Mouse (Mus musculus): ENCODE measurements at regions not wholly inside any gene's neighbourhood (a gene's known extent, or its start where the extent isn't known, plus 50 kb on each side); places are given as distances from the start of the nearest gene placed in this dataset.

- H3K4me3 ChIP-seq (ENCODE audit: control insufficient read depth in 1 of 2, insufficient read depth in 1 of 2, low read depth in 2 of 2, low read length in 2 of 2) = no peak overlapping the region
- no peak for DNase-seq (ENCODE audit: low read depth, low spot score)
- H3K79me2 ChIP-seq (ENCODE audit: control insufficient read depth, insufficient read depth, low read length, poor library complexity) = no peaks in the 10 kb centered on the region
- no peak overlapping the region for H3K27ac ChIP-seq (ENCODE audit: control insufficient read depth, low read depth, low read length)
- H3K36me3 ChIP-seq (ENCODE audit: control insufficient read depth in 1 of 2, insufficient read depth in 2 of 2, low read length in 2 of 2) = no peaks in the 10 kb centered on the region
- no peaks in the 10 kb centered on the region for H3K9me3 ChIP-seq (replicated peaks; ENCODE audit: insufficient read depth, low read length)
- no peaks in the 10 kb centered on the region for H3K27me3 ChIP-seq (ENCODE audit: control insufficient read depth in 1 of 2, insufficient read depth in 2 of 2, low read length in 2 of 2)
- no peak for TF ChIP-seq RAD21 (IDR thresholded peaks at IDR 0.05; ENCODE audit: low read depth, low read length)
- no peak for TF ChIP-seq NRF1 (IDR thresholded peaks at IDR 0.05; ENCODE audit: insufficient read depth, low read depth, low read length, poor library complexity, severe bottlenecking)
- no peak for TF ChIP-seq ETS1 (IDR thresholded peaks at IDR 0.05; ENCODE audit: low read depth, low read length)
- TF ChIP-seq MAZ (IDR thresholded peaks at IDR 0.05; ENCODE audit: low read depth, low read length) = no peak
- TF ChIP-seq MAX (IDR thresholded peaks at IDR 0.05; ENCODE audit: low read length) = no peak
- TF ChIP-seq GATA1 (IDR thresholded peaks at IDR 0.05; ENCODE audit: low read depth, low read length) = no peak
- no peak for TF ChIP-seq BHLHE40 (IDR thresholded peaks at IDR 0.05; ENCODE audit: borderline replicate concordance, low read depth, low read length)
- TF ChIP-seq HCFC1 (IDR thresholded peaks at IDR 0.05; ENCODE audit: low read depth, low read length) = no peak
- TF ChIP-seq RCOR1 (IDR thresholded peaks at IDR 0.05; ENCODE audit: low read depth, low read length) = no peak
- no peak for TF ChIP-seq MYB (IDR thresholded peaks at IDR 0.05; ENCODE audit: low read depth, low read length)
- no peak for TF ChIP-seq ZKSCAN1 (IDR thresholded peaks at IDR 0.05; ENCODE audit: low read depth, low read length)
- no peak for TF ChIP-seq MAFK (IDR thresholded peaks at IDR 0.05; ENCODE audit: borderline replicate concordance, low read depth, low read length)
- TF ChIP-seq CTCF (IDR thresholded peaks at IDR 0.05 in 2 of 3, conservative IDR thresholded peaks at IDR 0.05 in 1 of 3; ENCODE audit: control insufficient read depth in 1 of 3, insufficient read depth in 1 of 3, low read depth in 2 of 3, low read length in 3 of 3, poor library complexity in 1 of 3, severe bottlenecking in 1 of 3) = no peak
- TF ChIP-seq ELF1 (IDR thresholded peaks at IDR 0.05; ENCODE audit: low read depth, low read length) = no peak
- TF ChIP-seq POLR2AphosphoS5 (IDR thresholded peaks at IDR 0.05; ENCODE audit: borderline replicate concordance, low read depth, low read length) = no peak
- TF ChIP-seq KAT2A (conservative IDR thresholded peaks at IDR 0.05; ENCODE audit: low read depth, low read length) = no peak
- no peak for TF ChIP-seq SMC3 (IDR thresholded peaks at IDR 0.05; ENCODE audit: low read depth, low read length)
- no peak for TF ChIP-seq POLR2A (IDR thresholded peaks at IDR 0.05; ENCODE audit: control insufficient read depth in 1 of 2, insufficient read depth in 1 of 2, low read depth in 1 of 2, low read length in 2 of 2, poor library complexity in 1 of 2)
- no peak for TF ChIP-seq ZNF384 (IDR thresholded peaks at IDR 0.05; ENCODE audit: low read depth, low read length)
- no peak overlapping the region for H3K9ac ChIP-seq (ENCODE audit: control insufficient read depth, low read depth, low read length, poor library complexity, severe bottlenecking)
- H3K4me1 ChIP-seq (ENCODE audit: control insufficient read depth in 1 of 2, insufficient read depth in 2 of 2, low read length in 2 of 2) = no peaks in the 10 kb centered on the region
These were observed 203.1 kb upstream of the Tmc3 start for GRCm38 (mm10) chr7:83381381-83382181.

- no peak for DNase-seq (ENCODE audit: low read depth, low spot score)
These were observed 201.8 kb upstream of the Tmc3 start for GRCm38 (mm10) chr7:83382803-83383363.

More at GRCm38 (mm10) chr7:83382803-83383363, 201.8 kb upstream of the Tmc3 start:
- no peak overlapping the region for H3K4me3 ChIP-seq (ENCODE audit: control insufficient read depth in 1 of 2, insufficient read depth in 1 of 2, low read depth in 2 of 2, low read length in 2 of 2)
- H3K79me2 ChIP-seq (ENCODE audit: control insufficient read depth, insufficient read depth, low read length, poor library complexity) = no peaks in the 10 kb centered on the region
- no peaks in the 10 kb centered on the region for H3K36me3 ChIP-seq (ENCODE audit: control insufficient read depth in 1 of 2, insufficient read depth in 2 of 2, low read length in 2 of 2)
- no peak overlapping the region for H3K9ac ChIP-seq (ENCODE audit: control insufficient read depth, low read depth, low read length, poor library complexity, severe bottlenecking)
- no peaks in the 10 kb centered on the region for H3K9me3 ChIP-seq (replicated peaks; ENCODE audit: insufficient read depth, low read length)
- TF ChIP-seq ZKSCAN1 (IDR thresholded peaks at IDR 0.05; ENCODE audit: low read depth, low read length) (no peak), NRF1 (IDR thresholded peaks at IDR 0.05; ENCODE audit: insufficient read depth, low read depth, low read length, poor library complexity, severe bottlenecking) (no peak), MAFK (IDR thresholded peaks at IDR 0.05; ENCODE audit: borderline replicate concordance, low read depth, low read length) (no peak), MYB (IDR thresholded peaks at IDR 0.05; ENCODE audit: low read depth, low read length) (no peak), GATA1 (IDR thresholded peaks at IDR 0.05; ENCODE audit: low read depth, low read length) (no peak), POLR2AphosphoS5 (IDR thresholded peaks at IDR 0.05; ENCODE audit: borderline replicate concordance, low read depth, low read length) (no peak), CHD1 (IDR thresholded peaks at IDR 0.05; ENCODE audit: low read depth, low read length) (no peak), ZMIZ1 (IDR thresholded peaks at IDR 0.05; ENCODE audit: low read depth, low read length) (no peak), HCFC1 (IDR thresholded peaks at IDR 0.05; ENCODE audit: low read depth, low read length) (no peak), KAT2A (conservative IDR thresholded peaks at IDR 0.05; ENCODE audit: low read depth, low read length) (no peak)
- H3K27ac ChIP-seq (ENCODE audit: control insufficient read depth, low read depth, low read length) = no peak overlapping the region
- H3K27me3 ChIP-seq (ENCODE audit: control insufficient read depth in 1 of 2, insufficient read depth in 2 of 2, low read length in 2 of 2) = no peaks in the 10 kb centered on the region
- H3K4me1 ChIP-seq (ENCODE audit: control insufficient read depth in 1 of 2, insufficient read depth in 2 of 2, low read length in 2 of 2) = no peaks in the 10 kb centered on the region
